Mouse (Mus musculus): ENCODE data around the gene Glt8d1. TPM values are rescaled to one million over a fixed set of nuclear protein-coding genes. Genes with fewer than 3 reads are reported as not detected.

Gene Glt8d1
- polyA plus RNA-seq, 1 experiment, result 38.7 TPM

DNA sequence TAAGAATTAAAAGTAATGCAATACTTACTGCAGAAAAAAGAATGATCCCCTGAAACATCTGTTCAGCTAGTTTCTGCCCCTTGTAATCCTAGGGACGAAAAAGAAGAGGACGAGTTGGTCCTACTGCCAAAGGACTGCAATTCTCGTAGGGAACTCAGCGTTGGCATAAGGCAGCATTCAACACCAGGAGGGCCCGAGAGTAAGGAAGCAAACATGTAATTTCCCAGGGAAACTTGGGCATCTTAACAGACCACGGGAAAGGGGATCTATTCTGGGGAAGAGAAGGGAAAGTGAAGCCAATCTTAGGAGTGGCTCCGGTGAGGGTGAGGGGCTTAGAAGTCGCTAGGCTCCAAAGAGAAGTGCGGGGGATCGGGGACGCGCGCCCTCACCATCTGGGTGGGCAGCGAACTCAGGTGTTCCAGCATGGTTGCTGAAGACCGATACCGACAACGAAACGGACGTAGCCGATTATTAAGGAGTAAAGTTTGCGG, 339 bp upstream of the Glt8d1 start:
- no peaks in the 10 kb centered on the region; the same call in 1 of the 2 replicates for H3K4me1 ChIP-seq (ENCODE audit: control insufficient read depth, insufficient read depth, low read length)
- peak overlapping the region; percentile 100 for H3K4me3 ChIP-seq (replicated peaks; ENCODE audit: control insufficient read depth, low read depth, low read length)
- WGBS, result under 1% methylated on average over 21 of the region's 21 CpGs
- peak overlapping the region; percentile 94 for H3K27ac ChIP-seq (ENCODE audit: control insufficient read depth, insufficient read depth, low read depth, low read length, poor library complexity)
- TF ChIP-seq POLR2A (IDR thresholded peaks at IDR 0.05; ENCODE audit: borderline replicate concordance, control insufficient read depth, low read depth, low read length), result no peak
- TF ChIP-seq CTCF (IDR thresholded peaks at IDR 0.05; ENCODE audit: control insufficient read depth, insufficient read depth, low read length), result no peak

DNA sequence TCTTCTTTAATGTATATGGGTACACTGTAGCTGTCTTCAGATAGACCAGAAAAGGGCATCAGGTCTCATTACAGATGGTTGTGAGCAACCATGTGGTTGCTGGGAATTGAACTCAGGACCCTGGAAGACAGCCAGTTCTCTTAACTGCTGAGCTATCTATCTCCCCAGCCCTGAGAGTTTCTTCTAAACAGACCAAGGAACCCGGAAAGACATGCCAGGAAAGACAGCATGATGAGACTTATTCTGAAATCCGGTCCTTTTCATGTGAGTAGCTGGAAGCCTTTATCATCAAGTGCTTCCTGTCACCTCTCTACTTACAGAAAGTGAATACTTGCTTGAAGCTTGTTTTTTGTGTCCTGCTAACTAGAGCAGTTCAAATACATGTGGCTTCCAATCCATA, 3.3 kb downstream of the Glt8d1 start:
- Histone ChIP-seq H3K27ac (ENCODE audit: control insufficient read depth, insufficient read depth, low read depth, low read length, poor library complexity) (no peak overlapping the region), H3K4me1 (ENCODE audit: control insufficient read depth, insufficient read depth, low read length) (no peaks in the 10 kb centered on the region; the same call in 1 of the 2 replicates), H3K4me3 (replicated peaks; ENCODE audit: control insufficient read depth, low read depth, low read length) (no peak overlapping the region)
- 62% methylated on average over 2 of the region's 2 CpGs for WGBS
- TF ChIP-seq POLR2A (IDR thresholded peaks at IDR 0.05; ENCODE audit: borderline replicate concordance, control insufficient read depth, low read depth, low read length), result no peak
- no peak for TF ChIP-seq CTCF (IDR thresholded peaks at IDR 0.05; ENCODE audit: control insufficient read depth, insufficient read depth, low read length)

DNA sequence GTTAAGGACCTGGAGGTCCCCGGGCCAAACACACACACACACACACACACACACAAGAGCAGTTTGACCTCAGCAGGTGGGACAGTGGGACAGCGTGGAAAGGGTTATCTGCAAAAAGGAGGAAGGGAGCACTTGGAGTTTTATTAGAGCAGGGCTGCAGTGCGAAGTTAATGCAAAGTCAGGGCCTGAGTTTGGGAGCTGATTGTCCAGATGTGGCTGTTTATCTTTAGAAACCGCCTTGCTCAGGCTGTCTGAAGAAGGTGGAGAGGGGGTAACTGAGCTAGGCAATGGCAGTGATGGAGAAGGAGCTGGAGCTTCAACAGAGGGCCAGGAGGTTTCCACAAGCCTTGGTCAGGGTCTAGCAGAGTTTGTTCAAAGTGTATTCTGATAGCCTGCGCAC, 5.6 kb downstream of the Glt8d1 start:
- Histone ChIP-seq H3K27ac (ENCODE audit: control insufficient read depth, insufficient read depth, low read depth, low read length, poor library complexity) (0 out of 2 replicates have a peak overlapping the region, but pooled peaks have one; percentile 24), H3K4me1 (ENCODE audit: control insufficient read depth, insufficient read depth, low read length) (no peaks in the 10 kb centered on the region; the same call in 1 of the 2 replicates), H3K4me3 (replicated peaks; ENCODE audit: control insufficient read depth, low read depth, low read length) (no peak overlapping the region)
- WGBS, result 71% methylated on average over 5 of the region's 5 CpGs
- TF ChIP-seq POLR2A (IDR thresholded peaks at IDR 0.05; ENCODE audit: borderline replicate concordance, control insufficient read depth, low read depth, low read length), result no peak
- TF ChIP-seq CTCF (IDR thresholded peaks at IDR 0.05; ENCODE audit: control insufficient read depth, insufficient read depth, low read length), result no peak

DNA sequence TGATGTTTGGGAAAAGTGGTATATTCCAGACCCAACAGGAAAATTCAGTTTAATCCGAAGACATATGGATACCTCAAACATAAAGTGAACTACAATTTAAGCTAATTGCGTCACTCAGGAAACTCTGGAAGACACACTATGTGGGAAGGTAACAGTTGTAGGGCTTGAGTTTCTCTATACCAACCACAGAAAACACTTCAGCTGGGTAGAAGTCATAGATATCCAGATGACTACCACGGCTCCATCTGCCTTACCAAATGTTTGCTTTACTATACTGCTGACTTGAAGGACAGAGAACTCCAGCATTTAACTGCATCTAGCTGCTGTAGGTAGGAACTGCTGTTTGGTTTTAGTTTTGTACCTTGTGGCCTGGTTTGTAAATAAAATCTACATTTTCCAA, 10.4 kb downstream of the Glt8d1 start:
- WGBS, result 82% methylated on average over 3 of the region's 3 CpGs
- no peaks in the 10 kb centered on the region; the same call in 1 of the 2 replicates for H3K4me1 ChIP-seq (ENCODE audit: control insufficient read depth, insufficient read depth, low read length)
- no peak overlapping the region for H3K4me3 ChIP-seq (replicated peaks; ENCODE audit: control insufficient read depth, low read depth, low read length)
- no peak overlapping the region for H3K27ac ChIP-seq (ENCODE audit: control insufficient read depth, insufficient read depth, low read depth, low read length, poor library complexity)
- TF ChIP-seq POLR2A (IDR thresholded peaks at IDR 0.05; ENCODE audit: borderline replicate concordance, control insufficient read depth, low read depth, low read length) (no peak), CTCF (IDR thresholded peaks at IDR 0.05; ENCODE audit: control insufficient read depth, insufficient read depth, low read length) (no peak)

DNA sequence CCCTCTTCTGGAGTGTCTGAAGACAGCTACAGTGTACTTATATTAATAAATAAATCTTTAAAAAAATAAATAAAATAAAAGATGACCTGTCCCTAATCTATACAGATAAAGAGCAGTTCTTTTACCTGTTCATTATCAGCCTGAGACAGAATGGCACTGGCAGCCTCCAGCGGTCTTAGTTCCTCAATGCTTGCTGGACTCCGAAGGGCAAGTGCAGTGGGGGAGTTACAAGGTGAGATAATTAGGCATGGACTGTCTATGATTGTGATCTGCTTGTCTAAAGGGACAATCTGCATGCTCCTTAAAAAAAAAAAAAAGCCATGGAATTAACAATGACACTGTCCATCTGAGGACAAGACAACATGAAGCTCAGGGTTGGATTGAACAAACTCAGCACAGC, 12.7 kb downstream of the Glt8d1 start:
- WGBS, result 84% methylated on average over 2 of the region's 2 CpGs
- no peaks in the 10 kb centered on the region; the same call in 1 of the 2 replicates for H3K4me1 ChIP-seq (ENCODE audit: control insufficient read depth, insufficient read depth, low read length)

DNA sequence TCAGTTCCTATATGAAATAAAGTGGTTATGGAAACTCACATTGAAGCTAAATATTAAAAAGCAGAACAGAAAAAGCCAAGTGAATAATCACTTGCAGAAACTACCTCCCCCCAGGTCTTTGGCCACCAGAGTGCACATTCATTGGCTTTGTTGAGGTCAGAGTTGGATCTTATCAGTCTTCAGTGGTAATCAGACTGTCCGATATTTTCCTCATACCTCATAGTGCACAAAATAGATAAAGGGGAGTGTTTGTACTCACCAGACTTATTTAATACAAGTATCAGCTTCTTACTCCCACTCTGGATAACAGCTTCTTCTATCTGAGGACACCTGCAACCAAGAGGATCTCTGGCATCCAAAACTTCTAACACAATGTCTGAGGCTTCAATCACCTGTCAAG, 14.9 kb downstream of the Glt8d1 start:
- Histone ChIP-seq H3K4me1 (ENCODE audit: control insufficient read depth, insufficient read depth, low read length) (peaks cover 2% of the 10 kb centered on the region; the same call in 1 of the 2 replicates), H3K4me3 (replicated peaks; ENCODE audit: control insufficient read depth, low read depth, low read length) (no peak overlapping the region), H3K27ac (ENCODE audit: control insufficient read depth, insufficient read depth, low read depth, low read length, poor library complexity) (no peak overlapping the region)
- TF ChIP-seq CTCF (IDR thresholded peaks at IDR 0.05; ENCODE audit: control insufficient read depth, insufficient read depth, low read length) (no peak), POLR2A (IDR thresholded peaks at IDR 0.05; ENCODE audit: borderline replicate concordance, control insufficient read depth, low read depth, low read length) (no peak)
- WGBS, result 30% methylated on average over 1 of the region's 1 CpGs

More for the DNA sequence above, 12.7 kb downstream of the Glt8d1 start:
- Histone ChIP-seq H3K27ac (ENCODE audit: control insufficient read depth, insufficient read depth, low read depth, low read length, poor library complexity) (no peak overlapping the region), H3K4me3 (replicated peaks; ENCODE audit: control insufficient read depth, low read depth, low read length) (no peak overlapping the region)
- TF ChIP-seq CTCF (IDR thresholded peaks at IDR 0.05; ENCODE audit: control insufficient read depth, insufficient read depth, low read length), result no peak
- no peak for TF ChIP-seq POLR2A (IDR thresholded peaks at IDR 0.05; ENCODE audit: borderline replicate concordance, control insufficient read depth, low read depth, low read length)

DNA sequence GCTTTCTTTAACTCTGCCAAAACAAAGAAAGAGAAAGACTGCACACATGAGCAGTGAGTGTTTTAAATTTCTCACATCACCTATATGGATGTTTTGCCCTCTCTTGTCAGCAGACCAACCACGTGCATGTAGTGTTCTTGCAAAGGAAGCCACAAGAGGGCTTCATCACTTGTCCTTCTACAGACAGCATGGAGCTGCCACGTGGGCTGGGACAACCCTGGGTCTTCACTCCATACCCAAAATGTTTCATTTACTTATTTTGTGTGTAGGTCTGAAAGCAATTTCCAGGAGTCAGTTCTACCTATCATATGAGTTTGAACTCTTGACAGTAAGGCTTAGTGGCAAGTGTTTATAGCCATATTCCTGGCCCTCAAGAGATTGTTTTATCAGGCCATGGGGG, 16.7 kb downstream of the Glt8d1 start:
- WGBS, result 0% methylated on average over 2 of the region's 2 CpGs

GRCm38 (mm10) chr14:31018860-31019291, 17.7 kb downstream of the Glt8d1 start, which contains the start of the genes Pbrm1 and Gnl3:
Gene Pbrm1 (plus strand): TSS chr14:31019138.
Gene Gnl3 (minus strand): TSS chr14:31019152.
- TF ChIP-seq CTCF (IDR thresholded peaks at IDR 0.05; ENCODE audit: control insufficient read depth, insufficient read depth, low read length) (no peak), POLR2A (IDR thresholded peaks at IDR 0.05; ENCODE audit: borderline replicate concordance, control insufficient read depth, low read depth, low read length) (peak; percentile 81; the same call in 1 of the 2 replicates)

More for the DNA sequence above, 16.7 kb downstream of the Glt8d1 start:
- no peak overlapping the region for H3K27ac ChIP-seq (ENCODE audit: control insufficient read depth, insufficient read depth, low read depth, low read length, poor library complexity)
- H3K4me1 ChIP-seq (ENCODE audit: control insufficient read depth, insufficient read depth, low read length), result peaks cover 2% of the 10 kb centered on the region; the same call in 1 of the 2 replicates
- H3K4me3 ChIP-seq (replicated peaks; ENCODE audit: control insufficient read depth, low read depth, low read length), result peak overlapping the region; percentile 98
- TF ChIP-seq CTCF (IDR thresholded peaks at IDR 0.05; ENCODE audit: control insufficient read depth, insufficient read depth, low read length) (peak; percentile 20; the same call in 1 of the 2 replicates), POLR2A (IDR thresholded peaks at IDR 0.05; ENCODE audit: borderline replicate concordance, control insufficient read depth, low read depth, low read length) (no peak)

More at GRCm38 (mm10) chr14:31018860-31019291, 17.7 kb downstream of the Glt8d1 start, which contains the start of the genes Pbrm1 and Gnl3:
- Histone ChIP-seq H3K27ac (ENCODE audit: control insufficient read depth, insufficient read depth, low read depth, low read length, poor library complexity) (peak within 1 kb of the TSS; percentile 96), H3K4me3 (replicated peaks; ENCODE audit: control insufficient read depth, low read depth, low read length) (peak within 1 kb of the TSS; percentile 98), H3K4me1 (ENCODE audit: control insufficient read depth, insufficient read depth, low read length) (peaks cover 2% of the 10 kb centered on the region; the same call in 1 of the 2 replicates)
- under 1% methylated on average over 53 of the region's 53 CpGs for WGBS

Measured in bone marrow, adult 2 months (tissue).